Mouse (Mus musculus): ENCODE results near the gene Ngf. TPM values are rescaled to one million over a fixed set of nuclear protein-coding genes. Genes with fewer than 3 reads are reported as not detected.

Ngf gene
- total RNA-seq (2012; rRNA removed) (not detected in 2 replicates), total RNA-seq (2014; rRNA removed) (not detected in 2 replicates), polyA plus RNA-seq (2012; ENCODE audit: insufficient read length, low read depth) (not detected in 2 replicates)

- Histone ChIP-seq H3K4me1 (ENCODE audit: control insufficient read depth in 1 of 2, insufficient read depth in 2 of 2) (no peaks in the 10 kb centered on the region), H3K4me3 (replicated peaks in 1 of 3; ENCODE audit: low read depth in 2 of 3, low read length in 2 of 3, poor library complexity in 1 of 3) (no peak within 1 kb of the TSS), H3K79me2 (replicated peaks; ENCODE audit: control insufficient read depth, extremely low read depth, insufficient read depth, poor library complexity, severe bottlenecking) (no peaks in the 10 kb centered on the region), H3K4me2 (ENCODE audit: insufficient read depth, low read depth, poor library complexity, severe bottlenecking) (no peak within 1 kb of the TSS), H3K36me3 (replicated peaks in 1 of 2; ENCODE audit: control insufficient read depth in 1 of 2, insufficient read depth in 1 of 2, low read length in 1 of 2) (no peaks in the 10 kb centered on the region), H3K27me3 (replicated peaks) (no peaks in the 10 kb centered on the region), H3K27ac (ENCODE audit: insufficient read depth, low read depth) (no peak within 1 kb of the TSS), H3K9ac (ENCODE audit: insufficient read depth, low read depth) (no peak within 1 kb of the TSS), H3K9me3 (replicated peaks; ENCODE audit: low read length) (no peaks in the 10 kb centered on the region)
- TF ChIP-seq ELF1 (IDR thresholded peaks at IDR 0.05; ENCODE audit: low read depth, low read length) = no peak
- TF ChIP-seq CTCF (conservative IDR thresholded peaks at IDR 0.05 in 1 of 2, IDR thresholded peaks at IDR 0.05 in 1 of 2; ENCODE audit: low read depth in 2 of 2, low read length in 2 of 2) = no peak
- dilution Hi-C loops (cut with MboI; ENCODE audit: extremely low pct_ligation_motif_present, extremely low pct_unique_long_range_greater_than_20kb, low sequenced_read_pairs) = no loop called here
- in situ Hi-C loops (cut with MboI; ENCODE audit: low pct_ligation_motif_present, low pct_unique_long_range_greater_than_20kb, low sequenced_read_pairs) = no loop called here
- DNase-seq (ENCODE audit: extremely low read depth) = no peak
These were observed at the start of gene Ngf for GRCm38 (mm10) chr3:102469713-102470448. TSS of gene Ngf (plus strand) at chr3:102469919.

- Histone ChIP-seq H3K79me2 (replicated peaks; ENCODE audit: control insufficient read depth, extremely low read depth, insufficient read depth, poor library complexity, severe bottlenecking) (no peaks in the 10 kb centered on the region), H3K4me1 (ENCODE audit: control insufficient read depth in 1 of 2, insufficient read depth in 2 of 2) (no peaks in the 10 kb centered on the region), H3K9ac (ENCODE audit: insufficient read depth, low read depth) (no peak overlapping the region), H3K4me3 (replicated peaks in 1 of 3; ENCODE audit: low read depth in 2 of 3, low read length in 2 of 3, poor library complexity in 1 of 3) (no peak overlapping the region), H3K9me3 (replicated peaks; ENCODE audit: low read length) (no peaks in the 10 kb centered on the region), H3K27me3 (replicated peaks) (no peaks in the 10 kb centered on the region), H3K27ac (ENCODE audit: insufficient read depth, low read depth) (no peak overlapping the region), H3K4me2 (ENCODE audit: insufficient read depth, low read depth, poor library complexity, severe bottlenecking) (no peak overlapping the region), H3K36me3 (replicated peaks in 1 of 2; ENCODE audit: control insufficient read depth in 1 of 2, insufficient read depth in 1 of 2, low read length in 1 of 2) (no peaks in the 10 kb centered on the region)
- DNase-seq (ENCODE audit: extremely low read depth) = no peak
- TF ChIP-seq TBP (conservative IDR thresholded peaks at IDR 0.05; ENCODE audit: low read depth, low read length) (no peak), CHD2 (IDR thresholded peaks at IDR 0.05; ENCODE audit: low read length) (no peak), MAX (IDR thresholded peaks at IDR 0.05; ENCODE audit: low read length) (no peak), SIN3A (IDR thresholded peaks at IDR 0.05; ENCODE audit: low read length) (no peak), E2F4 (IDR thresholded peaks at IDR 0.05; ENCODE audit: insufficient replicate concordance, low read depth, low read length) (no peak), CTCF (conservative IDR thresholded peaks at IDR 0.05 in 1 of 2, IDR thresholded peaks at IDR 0.05 in 1 of 2; ENCODE audit: low read depth in 2 of 2, low read length in 2 of 2) (no peak), ELF1 (IDR thresholded peaks at IDR 0.05; ENCODE audit: low read depth, low read length) (no peak), HCFC1 (IDR thresholded peaks at IDR 0.05; ENCODE audit: low read depth, low read length) (no peak), MXI1 (IDR thresholded peaks at IDR 0.05; ENCODE audit: low read depth, low read length) (no peak), ETS1 (conservative IDR thresholded peaks at IDR 0.05; ENCODE audit: low read depth, low read length) (no peak), NRF1 (IDR thresholded peaks at IDR 0.05; ENCODE audit: low read depth, low read length) (no peak), JUND (conservative IDR thresholded peaks at IDR 0.05; ENCODE audit: low read depth, low read length) (no peak), MYC (IDR thresholded peaks at IDR 0.05; ENCODE audit: low read depth, low read length) (no peak), ZNF384 (IDR thresholded peaks at IDR 0.05; ENCODE audit: low read depth, low read length) (no peak), IRF4 (IDR thresholded peaks at IDR 0.05; ENCODE audit: low read depth, low read length) (no peak), TCF12 (IDR thresholded peaks at IDR 0.05; ENCODE audit: low read depth, low read length) (no peak), MAZ (IDR thresholded peaks at IDR 0.05; ENCODE audit: low read depth, low read length) (no peak), NELFE (IDR thresholded peaks at IDR 0.05; ENCODE audit: low read depth, low read length) (no peak), ZC3H11A (IDR thresholded peaks at IDR 0.05; ENCODE audit: low read depth, low read length) (no peak)
- in situ Hi-C loops (cut with MboI; ENCODE audit: low pct_ligation_motif_present, low pct_unique_long_range_greater_than_20kb, low sequenced_read_pairs) (no loop called here), dilution Hi-C loops (cut with MboI; ENCODE audit: extremely low pct_ligation_motif_present, extremely low pct_unique_long_range_greater_than_20kb, low sequenced_read_pairs) (no loop called here)
These were observed 24.2 kb upstream of the Ngf start for GRCm38 (mm10) chr3:102445567-102445966.
